Mouse (Mus musculus): ENCODE measurements around the gene Arid5b. TPM values are rescaled to one million over a fixed set of nuclear protein-coding genes. Genes with fewer than 3 reads are reported as not detected.
A peak's percentile ranks its signal among the peaks of the same experiment; 100 is the strongest.

Arid5b gene
- polyA plus RNA-seq, 1 experiment from 2014 or later, result 12.6 TPM

DNA sequence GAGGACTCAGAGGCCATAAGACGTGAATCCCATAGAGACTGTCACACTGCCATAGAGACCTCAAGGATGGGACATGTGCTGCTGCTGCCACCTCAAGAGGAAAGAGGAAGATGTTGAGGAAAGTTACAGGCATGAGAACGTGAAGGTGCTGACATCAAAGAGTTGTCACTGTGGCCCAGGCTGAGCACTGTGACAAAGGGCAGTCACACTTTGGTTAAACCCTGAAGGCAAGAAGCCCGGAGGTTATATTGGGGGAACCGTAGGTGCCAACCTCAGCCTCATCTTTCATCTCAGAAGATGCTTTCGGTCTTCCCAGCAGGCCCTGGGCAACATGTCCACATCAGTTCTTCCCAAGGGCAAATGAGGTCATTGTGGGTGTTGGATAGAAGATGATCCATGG, 79.1 kb downstream of the Arid5b start:
- Histone ChIP-seq H3K4me3 (no peak overlapping the region), H3K36me3 (ENCODE audit: poor library complexity, severe bottlenecking) (no peaks in the 10 kb centered on the region), H3K27ac (no peak overlapping the region), H3K9ac (no peak overlapping the region), H3K4me1 (no peaks in the 10 kb centered on the region), H3K27me3 (no peaks in the 10 kb centered on the region), H3K4me2 (no peak overlapping the region), H3K9me3 (replicated peaks) (no peaks in the 10 kb centered on the region)
- WGBS, result 89% methylated on average over 5 of the region's 5 CpGs
- no peak for ATAC-seq

DNA sequence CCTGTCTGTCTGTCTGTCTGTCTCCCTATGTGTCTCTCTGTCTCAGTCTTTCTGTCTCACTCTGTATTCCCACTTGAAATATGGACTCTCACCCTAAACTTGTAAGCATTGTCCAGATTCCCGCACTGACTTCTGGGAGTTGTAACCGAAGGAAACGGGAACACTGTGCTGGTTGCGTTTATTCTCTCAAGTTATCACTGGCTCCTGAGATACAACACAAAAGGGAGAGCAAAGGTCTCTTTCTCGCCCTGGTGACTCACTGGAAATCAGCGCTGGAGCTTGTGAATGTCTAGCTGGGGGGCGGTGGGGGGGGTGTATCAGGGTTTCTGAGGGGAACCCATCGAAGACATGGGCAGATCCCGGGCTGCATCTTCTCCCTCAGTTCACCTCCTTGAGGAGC, 82.2 kb downstream of the Arid5b start:
- no peak overlapping the region for H3K4me2 ChIP-seq
- no peaks in the 10 kb centered on the region for H3K9me3 ChIP-seq (replicated peaks)
- WGBS, result 84% methylated on average over 9 of the region's 9 CpGs
- H3K27me3 ChIP-seq, result no peaks in the 10 kb centered on the region
- H3K36me3 ChIP-seq (ENCODE audit: poor library complexity, severe bottlenecking), result no peaks in the 10 kb centered on the region
- H3K4me3 ChIP-seq, result no peak overlapping the region
- H3K9ac ChIP-seq, result no peak overlapping the region
- no peak overlapping the region for H3K27ac ChIP-seq
- ATAC-seq, result no peak
- H3K4me1 ChIP-seq, result peaks cover 23% of the 10 kb centered on the region

DNA sequence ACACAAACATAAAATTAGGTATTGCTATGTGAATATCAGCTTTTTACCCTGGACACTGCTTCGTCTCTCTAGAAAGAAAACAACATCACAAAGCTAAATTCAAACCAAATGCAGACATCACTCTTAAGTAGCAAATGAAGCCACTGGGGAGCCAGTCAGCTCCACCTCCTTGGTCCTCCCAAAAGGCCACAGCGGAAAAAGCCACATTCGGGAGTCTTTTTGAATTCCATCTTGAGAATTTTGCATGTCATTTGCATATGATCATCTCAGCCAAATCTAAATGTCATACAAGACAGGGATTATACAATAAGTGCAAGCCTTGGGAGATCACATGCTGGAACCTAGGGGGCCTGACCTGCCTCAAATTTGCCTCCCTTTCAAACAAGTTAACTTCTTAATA, 85.0 kb downstream of the Arid5b start:
- H3K36me3 ChIP-seq (ENCODE audit: poor library complexity, severe bottlenecking), result no peaks in the 10 kb centered on the region
- no peak for ATAC-seq
- H3K9me3 ChIP-seq (replicated peaks), result no peaks in the 10 kb centered on the region
- 42% methylated on average over 3 of the region's 3 CpGs for WGBS
- H3K4me1 ChIP-seq, result peaks cover 34% of the 10 kb centered on the region
- H3K4me3 ChIP-seq, result no peak overlapping the region
- H3K27ac ChIP-seq, result no peak overlapping the region
- no peak overlapping the region for H3K4me2 ChIP-seq
- H3K9ac ChIP-seq, result no peak overlapping the region
- no peaks in the 10 kb centered on the region for H3K27me3 ChIP-seq

DNA sequence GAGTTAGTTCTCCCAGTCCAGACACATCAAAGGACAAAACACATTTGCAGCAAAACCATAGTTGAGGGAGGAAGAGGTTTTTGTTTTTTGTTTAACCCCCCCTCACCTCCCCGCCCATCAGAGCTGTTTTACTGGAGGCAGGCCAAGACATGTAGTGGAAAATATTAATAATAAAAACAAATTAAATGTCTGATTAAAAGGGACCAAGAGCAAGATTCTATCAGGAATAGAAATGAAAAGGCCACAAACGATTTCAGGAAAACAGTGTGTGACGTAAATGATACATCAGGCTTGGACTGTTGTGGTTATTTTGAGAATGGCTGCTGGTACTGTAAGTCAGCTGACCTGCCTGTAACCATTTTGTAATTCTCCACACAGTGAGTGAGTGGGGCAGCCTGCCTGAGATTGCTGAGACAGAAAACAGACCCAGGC, 85.7 kb downstream of the Arid5b start:
- H3K9ac ChIP-seq, result no peak overlapping the region
- WGBS, result 33% methylated on average over 3 of the region's 3 CpGs
- H3K4me3 ChIP-seq, result no peak overlapping the region
- peak; percentile 56; the same call in 1 of the 2 replicates for ATAC-seq
- H3K4me1 ChIP-seq, result peaks cover 34% of the 10 kb centered on the region
- H3K4me2 ChIP-seq, result 0 out of 2 replicates have a peak overlapping the region, but pooled peaks have one; percentile 5
- no peaks in the 10 kb centered on the region for H3K27me3 ChIP-seq
- no peaks in the 10 kb centered on the region for H3K36me3 ChIP-seq (ENCODE audit: poor library complexity, severe bottlenecking)
- peak overlapping the region; percentile 70 for H3K27ac ChIP-seq
- H3K9me3 ChIP-seq (replicated peaks), result no peaks in the 10 kb centered on the region

DNA sequence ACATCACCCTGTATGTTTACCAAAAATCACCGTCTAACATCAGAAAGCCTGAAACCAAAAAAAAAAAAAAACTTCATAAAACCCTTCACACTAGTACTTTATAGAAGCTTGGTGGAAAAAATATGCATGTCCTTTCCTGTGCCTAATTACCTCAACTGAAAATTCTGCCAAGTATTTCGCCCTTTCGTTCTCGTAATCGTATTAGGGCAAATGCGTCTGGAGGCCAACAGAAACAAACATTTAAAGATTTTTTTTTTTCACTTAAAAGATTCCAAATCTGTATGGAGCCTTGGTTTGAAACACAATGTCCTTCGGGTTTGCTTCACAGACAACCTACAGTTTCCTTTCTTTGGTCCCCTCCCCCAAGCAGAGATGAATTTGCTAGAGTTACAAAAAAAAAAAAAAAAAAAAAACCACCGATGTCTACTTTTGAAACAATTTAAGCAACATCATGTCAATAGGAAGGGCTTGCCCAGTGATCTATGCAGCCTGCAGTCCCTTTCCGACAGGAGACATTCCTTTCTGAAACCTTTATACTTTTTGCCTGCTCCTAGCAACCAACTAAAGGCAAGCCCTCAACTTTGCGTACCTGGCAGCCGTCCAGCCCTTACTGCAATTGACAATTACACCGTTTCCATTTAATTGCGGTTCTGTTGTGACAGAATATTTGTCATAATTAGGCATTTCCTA, 86.7 kb downstream of the Arid5b start:
- Histone ChIP-seq H3K4me2 (peak overlapping the region; percentile 49), H3K9me3 (replicated peaks) (no peaks in the 10 kb centered on the region), H3K27me3 (no peaks in the 10 kb centered on the region), H3K36me3 (ENCODE audit: poor library complexity, severe bottlenecking) (no peaks in the 10 kb centered on the region), H3K4me1 (peaks cover 34% of the 10 kb centered on the region), H3K9ac (no peak overlapping the region), H3K27ac (peak overlapping the region; percentile 12; the same call in 1 of the 2 replicates), H3K4me3 (no peak overlapping the region)
- no peak for ATAC-seq
- WGBS, result 11% methylated on average over 13 of the region's 13 CpGs

DNA sequence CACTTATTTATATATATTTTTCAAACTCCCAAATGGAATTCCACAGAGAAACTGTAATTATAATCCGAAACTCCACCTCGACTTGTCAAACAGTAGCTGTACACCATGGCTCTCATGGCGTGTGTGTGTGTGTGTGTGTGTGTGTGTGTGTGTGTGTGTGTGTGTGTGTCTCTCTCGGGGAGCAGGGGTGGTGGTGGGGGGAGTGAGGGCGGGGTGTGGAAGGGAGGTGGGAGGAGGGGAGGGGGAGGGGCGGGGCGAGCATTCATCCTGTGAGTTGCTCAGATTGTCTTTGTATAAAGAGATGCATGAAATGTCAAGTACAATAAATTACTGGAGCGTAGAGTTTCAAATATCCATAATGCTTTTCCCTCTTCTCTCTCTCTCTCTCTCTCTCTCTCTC, 87.4 kb downstream of the Arid5b start:
- H3K36me3 ChIP-seq (ENCODE audit: poor library complexity, severe bottlenecking), result no peaks in the 10 kb centered on the region
- no peaks in the 10 kb centered on the region for H3K27me3 ChIP-seq
- 31% methylated on average over 4 of the region's 8 CpGs for WGBS
- H3K4me3 ChIP-seq, result no peak overlapping the region
- no peak overlapping the region for H3K27ac ChIP-seq
- peak overlapping the region; percentile 49 for H3K4me2 ChIP-seq
- ATAC-seq, result peak; percentile 57
- H3K9me3 ChIP-seq (replicated peaks), result no peaks in the 10 kb centered on the region
- H3K4me1 ChIP-seq, result peaks cover 34% of the 10 kb centered on the region
- H3K9ac ChIP-seq, result no peak overlapping the region

DNA sequence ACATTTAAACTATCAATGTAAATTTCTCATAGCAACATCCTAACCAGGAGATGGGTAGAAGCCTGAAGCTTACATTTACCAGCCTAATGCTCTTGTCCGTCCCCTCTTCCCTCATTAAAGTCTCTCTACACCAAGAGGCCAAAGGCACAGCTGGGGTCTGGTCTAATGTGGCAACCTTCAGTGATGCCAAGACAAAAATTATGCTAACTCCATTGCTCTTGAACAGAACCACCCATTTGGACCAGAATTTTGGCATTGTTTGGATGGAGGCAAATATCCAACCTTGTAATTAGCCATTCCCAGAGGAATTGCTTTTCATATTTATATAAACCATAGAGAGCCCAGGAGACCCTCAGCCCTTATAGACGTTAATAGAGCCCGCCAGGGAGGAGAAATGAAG, 88.7 kb downstream of the Arid5b start:
- Histone ChIP-seq H3K9me3 (replicated peaks) (no peaks in the 10 kb centered on the region), H3K4me3 (no peak overlapping the region), H3K27ac (no peak overlapping the region), H3K36me3 (ENCODE audit: poor library complexity, severe bottlenecking) (peaks cover 4% of the 10 kb centered on the region; the same call in 1 of the 2 replicates), H3K9ac (no peak overlapping the region), H3K27me3 (no peaks in the 10 kb centered on the region), H3K4me1 (peaks cover 34% of the 10 kb centered on the region), H3K4me2 (no peak overlapping the region)
- ATAC-seq, result no peak
- 38% methylated on average over 3 of the region's 3 CpGs for WGBS

DNA sequence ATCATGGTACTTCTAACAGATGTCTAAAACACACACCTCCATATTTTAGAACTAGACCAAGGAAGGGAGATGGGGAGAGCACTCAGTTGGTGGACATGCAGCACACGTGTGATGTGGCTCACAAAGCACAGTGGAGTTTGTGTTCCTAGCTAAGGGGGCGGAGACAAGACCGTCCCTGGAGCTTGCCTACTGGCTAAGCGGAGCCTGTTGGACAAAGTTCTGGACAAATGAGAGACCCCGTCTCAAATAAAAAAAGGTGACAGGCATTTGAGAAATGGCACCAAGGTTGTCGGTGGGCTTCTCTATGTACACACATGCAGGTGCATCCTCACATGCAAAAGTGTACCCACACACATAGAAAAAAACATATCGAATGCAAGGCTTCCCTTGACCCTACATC, 95.4 kb downstream of the Arid5b start:
- Histone ChIP-seq H3K36me3 (ENCODE audit: poor library complexity, severe bottlenecking) (peaks cover 4% of the 10 kb centered on the region; the same call in 1 of the 2 replicates), H3K4me1 (no peaks in the 10 kb centered on the region), H3K27me3 (no peaks in the 10 kb centered on the region), H3K4me2 (no peak overlapping the region), H3K4me3 (no peak overlapping the region), H3K9ac (no peak overlapping the region), H3K27ac (no peak overlapping the region), H3K9me3 (replicated peaks) (no peaks in the 10 kb centered on the region)
- 92% methylated on average over 7 of the region's 7 CpGs for WGBS
- no peak for ATAC-seq

DNA sequence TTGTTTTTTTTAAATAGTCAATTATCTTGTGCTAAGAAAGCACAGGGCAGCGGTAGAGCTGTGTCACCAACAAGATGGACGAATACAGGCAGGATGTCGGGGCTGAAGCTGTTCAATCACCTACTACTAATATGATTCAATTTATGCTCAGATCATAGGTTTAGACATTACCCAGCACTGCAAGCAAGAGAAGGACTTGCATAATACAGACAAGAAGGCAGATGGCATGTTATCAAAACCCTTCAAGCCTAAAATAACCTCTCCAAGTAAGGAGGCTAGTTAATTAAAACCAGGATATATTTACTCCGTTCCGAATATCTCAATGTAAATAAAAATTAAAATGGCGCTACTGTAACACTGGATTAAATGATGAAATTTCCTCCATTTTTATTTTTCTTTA, 96.3 kb downstream of the Arid5b start:
- H3K4me3 ChIP-seq, result no peak overlapping the region
- no peak overlapping the region for H3K9ac ChIP-seq
- H3K36me3 ChIP-seq (ENCODE audit: poor library complexity, severe bottlenecking), result peaks cover 4% of the 10 kb centered on the region; the same call in 1 of the 2 replicates
- no peaks in the 10 kb centered on the region for H3K27me3 ChIP-seq
- H3K4me1 ChIP-seq, result no peaks in the 10 kb centered on the region
- no peak for ATAC-seq
- H3K4me2 ChIP-seq, result no peak overlapping the region
- no peak overlapping the region for H3K27ac ChIP-seq
- H3K9me3 ChIP-seq (replicated peaks), result no peaks in the 10 kb centered on the region
- 80% methylated on average over 6 of the region's 6 CpGs for WGBS

DNA sequence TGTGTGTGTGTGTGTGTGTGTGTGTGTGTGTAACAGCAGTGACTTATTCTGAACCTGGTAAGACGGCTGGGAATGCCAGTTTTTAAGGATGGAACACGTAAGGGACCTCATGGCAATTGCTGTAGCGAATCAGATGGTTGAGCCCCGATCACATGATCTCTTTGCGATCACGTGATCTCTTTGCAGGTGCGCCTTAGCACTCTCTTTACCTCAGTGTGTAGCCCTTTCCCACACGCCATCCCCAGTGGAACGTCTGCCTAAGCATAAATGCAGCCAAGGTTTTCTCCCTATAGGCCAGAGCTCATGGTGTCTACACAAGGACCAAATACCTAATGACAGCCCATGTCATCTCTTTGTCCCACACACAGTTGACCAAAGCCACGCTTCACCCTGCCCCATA, 97.4 kb downstream of the Arid5b start:
- no peak overlapping the region for H3K27ac ChIP-seq
- peaks cover 4% of the 10 kb centered on the region; the same call in 1 of the 2 replicates for H3K36me3 ChIP-seq (ENCODE audit: poor library complexity, severe bottlenecking)
- no peak overlapping the region for H3K9ac ChIP-seq
- H3K4me3 ChIP-seq, result no peak overlapping the region
- H3K4me1 ChIP-seq, result no peaks in the 10 kb centered on the region
- no peak for ATAC-seq
- 98% methylated on average over 10 of the region's 10 CpGs for WGBS
- no peaks in the 10 kb centered on the region for H3K9me3 ChIP-seq (replicated peaks)
- no peak overlapping the region for H3K4me2 ChIP-seq
- no peaks in the 10 kb centered on the region for H3K27me3 ChIP-seq

DNA sequence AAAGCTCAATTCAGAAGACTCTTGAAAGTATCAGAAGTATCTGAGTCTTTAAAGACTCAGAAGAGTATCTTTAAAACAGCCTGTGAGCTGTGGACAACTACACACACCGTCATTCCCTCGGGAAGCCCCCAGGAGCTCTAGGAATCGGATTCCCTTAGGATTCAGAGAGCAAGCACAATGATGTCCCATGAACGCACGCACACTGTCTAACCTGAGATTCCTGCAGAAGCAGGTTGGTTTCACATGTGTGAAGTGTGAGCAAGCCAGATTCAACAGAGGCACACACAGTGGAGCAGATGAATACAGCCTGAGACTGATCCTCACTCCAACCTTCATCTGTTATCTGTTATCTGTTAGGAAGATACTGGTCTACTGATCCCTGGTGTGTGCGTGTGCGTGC, 97.8 kb downstream of the Arid5b start:
- 91% methylated on average over 7 of the region's 7 CpGs for WGBS
- H3K27ac ChIP-seq, result no peak overlapping the region
- no peak for ATAC-seq

DNA sequence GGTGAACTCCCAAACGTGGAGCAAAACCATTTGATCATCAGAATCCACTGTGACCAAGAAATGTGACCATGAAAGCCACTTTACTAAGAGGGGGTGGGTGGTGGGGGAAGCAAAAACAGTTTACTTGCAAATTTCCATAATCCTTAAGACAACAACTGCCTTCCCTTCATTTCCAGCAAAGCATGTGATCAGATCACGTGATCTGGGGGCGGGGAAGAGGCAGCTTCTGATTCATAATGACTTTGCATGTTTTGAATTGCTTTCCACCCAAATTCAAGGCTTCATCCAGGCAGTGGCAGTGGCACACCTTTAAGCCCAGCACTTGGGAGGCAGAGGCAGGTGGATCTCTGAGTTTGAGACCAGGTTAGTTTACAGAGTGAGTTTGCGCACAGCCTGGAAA, 98.4 kb downstream of the Arid5b start:
- 75% methylated on average over 4 of the region's 4 CpGs for WGBS
- Histone ChIP-seq H3K27me3 (no peaks in the 10 kb centered on the region), H3K9me3 (replicated peaks) (no peaks in the 10 kb centered on the region), H3K4me1 (no peaks in the 10 kb centered on the region), H3K4me2 (no peak overlapping the region), H3K36me3 (ENCODE audit: poor library complexity, severe bottlenecking) (no peaks in the 10 kb centered on the region), H3K9ac (no peak overlapping the region), H3K4me3 (no peak overlapping the region), H3K27ac (no peak overlapping the region)
- ATAC-seq, result no peak

More for the DNA sequence above, 97.8 kb downstream of the Arid5b start:
- peaks cover 1% of the 10 kb centered on the region; the same call in 1 of the 2 replicates for H3K36me3 ChIP-seq (ENCODE audit: poor library complexity, severe bottlenecking)
- H3K9ac ChIP-seq, result no peak overlapping the region
- H3K9me3 ChIP-seq (replicated peaks), result no peaks in the 10 kb centered on the region
- no peak overlapping the region for H3K4me2 ChIP-seq
- no peaks in the 10 kb centered on the region for H3K27me3 ChIP-seq
- no peak overlapping the region for H3K4me3 ChIP-seq
- H3K4me1 ChIP-seq, result no peaks in the 10 kb centered on the region

DNA sequence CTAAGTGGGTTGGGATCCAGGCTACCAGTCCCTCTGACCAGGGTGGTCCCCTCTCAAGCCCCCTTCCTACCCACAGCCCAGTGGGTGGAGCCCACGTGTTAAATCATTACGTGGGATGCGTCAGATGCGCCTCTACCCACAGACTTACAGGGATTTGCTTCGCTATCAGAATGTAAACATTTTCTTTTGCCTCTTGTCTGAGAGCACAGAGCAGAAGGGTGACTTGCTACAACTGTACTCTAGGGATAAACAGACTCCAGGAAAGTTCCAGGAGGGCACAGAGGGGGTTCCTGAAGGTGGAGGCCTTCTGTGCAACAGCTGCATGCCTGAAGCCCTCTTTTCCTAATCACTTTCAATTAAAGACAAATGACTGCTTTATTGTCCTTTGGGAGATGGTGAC, 98.8 kb downstream of the Arid5b start:
- H3K4me2 ChIP-seq, result no peak overlapping the region
- H3K27me3 ChIP-seq, result no peaks in the 10 kb centered on the region
- no peak overlapping the region for H3K27ac ChIP-seq
- WGBS, result 77% methylated on average over 5 of the region's 5 CpGs
- no peaks in the 10 kb centered on the region for H3K9me3 ChIP-seq (replicated peaks)
- H3K4me1 ChIP-seq, result no peaks in the 10 kb centered on the region
- H3K4me3 ChIP-seq, result no peak overlapping the region
- H3K36me3 ChIP-seq (ENCODE audit: poor library complexity, severe bottlenecking), result no peaks in the 10 kb centered on the region
- no peak overlapping the region for H3K9ac ChIP-seq
- no peak for ATAC-seq
